Mouse (Mus musculus) hindbrain, embryonic 10.5 days (tissue): ENCODE measurements around the gene Sparc. TPM values are rescaled to one million over a fixed set of nuclear protein-coding genes. Genes with fewer than 3 reads are reported as not detected.
"Not testable (repeated sequence)": the region's sequence is repeated elsewhere in the genome, so short reads cannot be mapped to it uniquely, and the experiment has no call there.

Source experiments
- DNase-seq: peaks from one replicate; pipeline ENCODE4 v3.0.0-alpha.2; 2017; ENCODE audit warnings: low spot score
- H3K27ac ChIP-seq: fragments of 300-500 bp; sonication (generic); 2 replicates; pipeline ENCODE4 v1.5.1; 2016; ENCODE audit warnings: mild to moderate bottlenecking, moderate library complexity
- H3K27me3 ChIP-seq: fragments of 300-500 bp; sonication (generic); 2 replicates; pipeline ENCODE4 v1.6.1; 2016; ENCODE audit warnings: mild to moderate bottlenecking; ENCODE audit not compliant: poor library complexity, insufficient read depth, severe bottlenecking
- H3K36me3 ChIP-seq: fragments of 300-500 bp; sonication (generic); 2 replicates; pipeline ENCODE4 v1.6.1; 2016; ENCODE audit warnings: mild to moderate bottlenecking, moderate library complexity
- H3K4me1 ChIP-seq: fragments of 300-500 bp; sonication (generic); replicated peaks from 2 replicates; pipeline ENCODE4 v1.6.1; 2016; ENCODE audit warnings: mild to moderate bottlenecking
- H3K4me3 ChIP-seq: fragments of 300-500 bp; sonication (generic); 2 replicates; pipeline ENCODE4 v1.5.1; 2016; ENCODE audit warnings: mild to moderate bottlenecking, moderate library complexity
- H3K9me3 ChIP-seq: fragments of 300-500 bp; sonication (generic); 2 replicates; pipeline ENCODE4 v1.6.1; 2016; ENCODE audit warnings: mild to moderate bottlenecking, moderate library complexity
- WGBS: fragments of 180-500 bp; shearing (Covaris S2); methylation state at CpG from one replicate; pipeline ENCODE4 v1.1.7; 2016; 5-methylcytosine and 5-hydroxymethylcytosine counted together
- polyA plus RNA-seq: library from polyadenylated mRNA; unstranded; fragments of >200 nt; fragmentation: Nextera tagmentation; extraction: Ambion mirVana; gene quantifications from 2 replicates; pipeline ENCODE4 v1.2.1, GENCODE M21; 2016

Sparc gene
- polyA plus RNA-seq, 1 experiment from 2014 or later, result 454 TPM

DNA sequence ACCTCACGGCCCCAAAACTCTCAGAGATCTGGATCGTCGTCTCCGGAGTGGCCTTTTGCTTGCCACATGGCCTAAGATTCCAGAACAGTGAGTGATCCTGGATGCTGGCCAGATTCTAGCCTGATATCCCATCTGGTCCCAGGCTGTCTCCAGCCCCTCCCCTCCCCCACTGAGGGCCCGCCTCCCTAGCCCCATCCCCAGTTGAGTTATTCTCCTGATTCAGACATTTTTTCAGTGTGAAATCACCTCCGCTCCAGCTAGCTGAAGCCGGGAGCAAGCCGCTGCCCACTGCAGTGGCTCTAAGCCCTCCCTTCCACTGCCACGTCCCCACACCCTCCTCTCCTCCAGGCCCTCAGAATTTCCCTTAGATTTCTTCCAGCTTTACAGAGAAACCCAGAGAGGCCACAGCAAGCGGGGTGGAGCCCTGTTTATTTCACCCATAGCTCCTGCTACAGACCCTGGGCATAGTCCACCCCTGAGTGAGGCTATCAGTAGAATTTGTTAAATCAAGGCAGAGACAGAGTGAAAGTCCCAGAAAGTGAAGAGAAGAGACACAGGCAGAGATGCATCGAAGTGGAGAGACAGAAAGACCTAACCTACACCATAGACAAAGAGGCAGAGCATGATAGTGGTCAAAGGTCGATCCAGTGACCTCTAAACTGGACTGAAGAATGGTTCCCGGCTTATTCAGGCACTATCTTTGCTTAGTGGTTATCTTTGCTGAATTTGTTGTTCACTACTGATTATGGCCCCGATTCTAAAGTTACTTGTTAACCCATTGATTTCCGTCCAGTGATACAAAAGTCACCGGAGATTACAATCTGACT, 5.4 kb upstream of the Sparc start:
- Histone ChIP-seq H3K27me3 (no peaks in the 10 kb centered on the region), H3K4me3 (no peak overlapping the region), H3K36me3 (no peaks in the 10 kb centered on the region), H3K27ac (peak overlapping the region; percentile 87), H3K4me1 (peaks cover 58% of the 10 kb centered on the region), H3K9me3 (no peaks in the 10 kb centered on the region)
- DNase-seq, result peak; percentile 81
- 32% methylated on average over 16 of the region's 16 CpGs for WGBS

GRCm38 (mm10) chr11:55424746-55425360, 1.9 kb upstream of the Sparc start:
- no peaks in the 10 kb centered on the region for H3K27me3 ChIP-seq
- no peak for DNase-seq
- H3K4me3 ChIP-seq, result no peak overlapping the region
- no peaks in the 10 kb centered on the region for H3K36me3 ChIP-seq
- WGBS, result 75% methylated on average over 8 of the region's 8 CpGs
- H3K9me3 ChIP-seq, result no peaks in the 10 kb centered on the region
- H3K4me1 ChIP-seq, result peaks cover 70% of the 10 kb centered on the region
- H3K27ac ChIP-seq, result peak overlapping the region; percentile 84

GRCm38 (mm10) chr11:55423756-55424155, 773 bp upstream of the Sparc start:
- H3K9me3 ChIP-seq, result no peaks in the 10 kb centered on the region
- H3K27me3 ChIP-seq, result no peaks in the 10 kb centered on the region
- 28% methylated on average over 4 of the region's 4 CpGs for WGBS
- DNase-seq, result peak; percentile 66
- peaks cover 78% of the 10 kb centered on the region for H3K4me1 ChIP-seq
- peak overlapping the region; percentile 84 for H3K27ac ChIP-seq
- no peaks in the 10 kb centered on the region for H3K36me3 ChIP-seq
- no peak overlapping the region for H3K4me3 ChIP-seq

DNA sequence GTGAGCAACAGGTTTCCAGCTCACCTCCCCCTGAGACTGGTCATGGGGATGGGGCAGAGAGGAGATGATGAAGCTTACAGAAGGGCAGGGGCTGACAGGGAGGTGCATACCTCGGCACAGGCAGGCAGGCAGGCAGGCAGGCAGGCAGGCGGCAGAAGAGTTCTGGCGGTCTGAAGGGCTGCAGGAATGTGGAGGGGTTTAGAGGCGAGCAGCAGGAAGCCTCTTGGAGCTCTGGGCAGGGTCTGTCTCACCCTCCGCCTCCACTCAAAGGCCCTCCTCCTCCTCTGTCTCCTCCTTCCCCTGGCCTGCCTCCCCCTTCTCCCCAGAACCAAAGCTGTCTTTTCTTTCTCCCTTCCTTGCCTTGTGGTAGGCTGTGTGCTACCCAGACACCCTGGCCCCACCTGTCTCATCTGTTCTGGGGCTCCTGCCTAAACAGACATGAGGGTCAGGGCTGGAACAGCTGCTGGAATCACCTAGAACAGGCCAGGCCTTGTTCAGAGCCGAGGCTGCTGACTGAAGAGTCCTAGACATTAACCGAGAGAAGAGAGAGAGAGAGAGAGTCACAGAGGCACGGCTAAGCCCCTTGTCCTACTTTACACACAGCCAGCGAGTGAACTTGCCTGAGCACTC, 3.2 kb downstream of the Sparc start:
- H3K4me1 ChIP-seq, result peaks cover 70% of the 10 kb centered on the region
- peak overlapping the region; percentile 61 for H3K4me3 ChIP-seq
- WGBS, result 2% methylated on average over 9 of the region's 9 CpGs

GRCm38 (mm10) chr11:55419296-55419677, 3.7 kb downstream of the Sparc start:
- DNase-seq, result no peak
- Histone ChIP-seq H3K27me3 (no peaks in the 10 kb centered on the region), H3K36me3 (peaks cover 4% of the 10 kb centered on the region; the same call in 1 of the 2 replicates), H3K4me3 (peak overlapping the region; percentile 61), H3K27ac (peak overlapping the region; percentile 93), H3K4me1 (peaks cover 65% of the 10 kb centered on the region), H3K9me3 (no peaks in the 10 kb centered on the region)
- 3% methylated on average over 4 of the region's 4 CpGs for WGBS

More for the DNA sequence above, 3.2 kb downstream of the Sparc start:
- Histone ChIP-seq H3K9me3 (no peaks in the 10 kb centered on the region), H3K27me3 (no peaks in the 10 kb centered on the region), H3K27ac (peak overlapping the region; percentile 93), H3K36me3 (peaks cover 4% of the 10 kb centered on the region; the same call in 1 of the 2 replicates)
- peak; percentile 75 for DNase-seq

GRCm38 (mm10) chr11:55418704-55419061, 4.3 kb downstream of the Sparc start:
- 15% methylated on average over 3 of the region's 3 CpGs for WGBS
- H3K27me3 ChIP-seq, result no peaks in the 10 kb centered on the region
- no peak for DNase-seq
- peaks cover 6% of the 10 kb centered on the region; the same call in 1 of the 2 replicates for H3K36me3 ChIP-seq
- peaks cover 59% of the 10 kb centered on the region for H3K4me1 ChIP-seq
- H3K9me3 ChIP-seq, result no peaks in the 10 kb centered on the region
- peak overlapping the region; percentile 93 for H3K27ac ChIP-seq
- H3K4me3 ChIP-seq, result peak overlapping the region; percentile 61

GRCm38 (mm10) chr11:55417898-55418703, 4.9 kb downstream of the Sparc start:
- peak overlapping the region; percentile 61 for H3K4me3 ChIP-seq
- 2% methylated on average over 24 of the region's 24 CpGs for WGBS
- H3K9me3 ChIP-seq, result no peaks in the 10 kb centered on the region
- peaks cover 54% of the 10 kb centered on the region for H3K4me1 ChIP-seq
- H3K36me3 ChIP-seq, result peaks cover 12% of the 10 kb centered on the region; the same call in 1 of the 2 replicates
- peak; percentile 87 for DNase-seq
- H3K27ac ChIP-seq, result peak overlapping the region; percentile 93
- H3K27me3 ChIP-seq, result no peaks in the 10 kb centered on the region

DNA sequence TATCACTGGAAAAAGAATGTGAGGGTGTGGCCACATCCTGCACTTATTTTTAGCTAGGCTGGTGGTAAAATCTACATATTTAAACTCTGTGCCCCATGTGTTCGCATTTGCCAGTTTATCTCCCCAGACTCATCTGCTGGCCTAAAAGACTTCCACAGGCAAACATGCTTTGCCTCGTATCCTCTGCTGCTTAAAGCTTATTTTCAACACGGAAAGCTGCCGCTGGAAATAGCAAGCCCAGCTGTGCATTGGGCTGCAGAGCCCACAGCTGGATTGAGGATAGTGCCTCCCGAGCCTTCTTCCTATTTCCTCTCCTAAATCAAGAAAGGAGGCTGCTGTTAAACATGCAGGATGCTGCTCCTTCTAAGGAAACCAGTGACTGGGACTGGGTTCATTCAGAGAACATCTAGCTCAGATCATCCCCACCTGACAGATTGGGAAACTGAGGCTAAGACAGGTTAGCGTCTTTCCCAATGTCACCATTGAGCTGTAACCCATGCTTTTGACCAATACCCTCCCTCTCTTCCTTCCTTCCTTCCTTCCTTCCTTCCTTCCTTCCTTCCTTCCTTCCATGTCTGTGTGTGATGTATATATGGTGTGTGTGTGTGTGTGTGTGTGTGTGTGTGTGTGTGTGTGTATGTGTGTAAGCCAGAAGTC, 6.2 kb downstream of the Sparc start:
- H3K27ac ChIP-seq, result peak overlapping the region; percentile 93; the same call in 1 of the 2 replicates
- WGBS, result 81% methylated on average over 6 of the region's 6 CpGs

GRCm38 (mm10) chr11:55415731-55416130, 7.3 kb downstream of the Sparc start:
- 93% methylated on average over 6 of the region's 6 CpGs for WGBS
- H3K27ac ChIP-seq, DNase-seq, H3K9me3 ChIP-seq, H3K4me3 ChIP-seq, H3K27me3 ChIP-seq: not testable (repeated sequence)
- Histone ChIP-seq H3K36me3 (peaks cover 27% of the 10 kb centered on the region), H3K4me1 (peaks cover 49% of the 10 kb centered on the region)

More for the DNA sequence above, 6.2 kb downstream of the Sparc start:
- H3K4me3 ChIP-seq, result 0 out of 2 replicates have a peak overlapping the region, but pooled peaks have one; percentile 61
- H3K36me3 ChIP-seq, result peaks cover 24% of the 10 kb centered on the region
- no peaks in the 10 kb centered on the region for H3K9me3 ChIP-seq
- no peak for DNase-seq
- peaks cover 50% of the 10 kb centered on the region for H3K4me1 ChIP-seq
- no peaks in the 10 kb centered on the region for H3K27me3 ChIP-seq

GRCm38 (mm10) chr11:55415036-55415704, 7.8 kb downstream of the Sparc start:
- no peaks in the 10 kb centered on the region for H3K9me3 ChIP-seq
- H3K27ac ChIP-seq, result peak overlapping the region; percentile 16
- DNase-seq, result no peak
- H3K36me3 ChIP-seq, result peaks cover 33% of the 10 kb centered on the region
- H3K27me3 ChIP-seq, result no peaks in the 10 kb centered on the region
- H3K4me1 ChIP-seq, result peaks cover 48% of the 10 kb centered on the region
- no peak overlapping the region for H3K4me3 ChIP-seq
- 70% methylated on average over 9 of the region's 9 CpGs for WGBS

GRCm38 (mm10) chr11:55414314-55414713, 8.7 kb downstream of the Sparc start:
- no peak overlapping the region for H3K27ac ChIP-seq
- H3K9me3 ChIP-seq, result no peaks in the 10 kb centered on the region
- WGBS, result 74% methylated on average over 5 of the region's 5 CpGs
- no peak overlapping the region for H3K4me3 ChIP-seq
- H3K4me1 ChIP-seq, result peaks cover 39% of the 10 kb centered on the region
- DNase-seq, result no peak
- no peaks in the 10 kb centered on the region for H3K27me3 ChIP-seq
- H3K36me3 ChIP-seq, result peaks cover 41% of the 10 kb centered on the region
